Mouse (Mus musculus) v-Abl transformed pro-B cells (cell line): Measurements from ENCODE around the gene Limd2.
"Not testable (repeated sequence)": the region's sequence is repeated elsewhere in the genome, so short reads cannot be mapped to it uniquely, and the experiment has no call there.

ENCODE experiments used
- in situ Hi-C, 2 experiments: fragments of 400-800 bp; cut with MboI; formaldehyde crosslinking; loops; one replicate each; pipeline ENCODE4 v1.15.1; 2025; ENCODE audit not compliant: unreplicated experiment in 2 of 2

Limd2 gene

DNA sequence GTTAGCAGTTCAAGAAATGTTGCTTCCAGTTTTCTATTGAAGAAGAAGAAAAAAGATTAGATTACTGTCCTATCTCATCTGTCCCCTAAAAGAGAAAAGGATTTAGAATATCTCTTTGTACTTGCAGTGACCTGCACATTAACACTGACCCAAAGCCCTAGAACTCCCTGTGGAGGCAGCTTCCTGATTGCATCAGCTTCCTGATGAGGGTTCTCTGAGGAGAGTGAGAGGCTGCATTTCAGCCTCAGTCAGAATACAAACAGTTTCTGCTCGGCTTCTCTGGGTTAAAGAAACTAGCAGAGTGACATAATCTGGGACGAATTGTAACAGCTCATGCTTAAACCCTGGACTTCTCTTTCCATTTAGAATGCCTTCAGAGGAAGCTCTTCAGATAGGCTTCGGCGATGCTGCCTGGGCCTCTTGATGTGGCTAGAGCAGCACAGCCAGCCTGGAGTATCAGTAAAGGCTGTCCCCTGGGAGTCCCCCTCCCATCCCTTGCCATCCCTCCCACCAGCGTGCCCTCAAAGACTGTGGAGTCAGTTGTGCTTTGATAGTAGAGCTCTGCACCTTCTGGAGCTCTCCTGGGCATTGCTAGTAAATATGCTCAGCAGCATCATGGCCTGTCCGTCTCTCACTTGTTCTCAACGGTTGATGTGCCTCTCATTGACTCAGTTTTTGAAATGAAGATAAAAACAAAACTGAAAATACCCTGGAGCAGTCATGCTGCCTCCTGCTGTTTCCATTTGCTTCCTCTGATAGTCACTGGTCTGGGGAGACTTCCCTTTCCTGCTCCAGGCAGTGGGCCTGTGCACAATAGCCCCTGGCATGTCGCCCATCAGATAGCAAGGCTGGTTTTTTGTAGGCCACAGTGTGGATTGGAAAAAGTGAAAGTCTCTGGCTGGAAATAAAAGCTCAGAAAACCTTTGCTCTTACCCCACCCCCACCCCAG is 25.8 kb downstream of the Limd2 start:
- in situ Hi-C loops = loop anchor here (5.0 kb wide), 2 partner anchors 48 to 58 kb away; no protein-coding TSS in a partner anchor

DNA sequence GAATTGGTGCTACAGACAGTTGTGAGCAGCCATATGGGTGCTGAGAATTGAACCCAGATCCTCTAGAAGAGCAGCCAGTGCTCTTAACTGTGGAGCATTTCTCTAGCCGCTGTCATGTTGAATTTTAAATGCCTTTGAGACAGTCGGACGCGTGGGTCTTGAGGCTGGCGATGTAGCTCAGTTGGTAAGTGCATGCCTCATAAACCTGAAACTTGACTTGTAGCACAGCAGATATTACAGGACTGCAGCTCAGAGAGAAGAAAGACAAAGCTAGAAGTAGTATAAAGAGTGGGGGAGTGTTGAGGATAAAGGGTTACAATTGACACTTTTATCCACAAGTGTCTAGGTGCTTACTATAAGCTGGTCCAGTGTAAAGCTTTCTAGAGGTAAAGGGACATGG is 28.1 kb downstream of the Limd2 start:
- in situ Hi-C loops = loop anchor here in 1 of 2 experiments (5.0 kb wide), 1 partner anchor 45 kb away; no protein-coding TSS in a partner anchor

DNA sequence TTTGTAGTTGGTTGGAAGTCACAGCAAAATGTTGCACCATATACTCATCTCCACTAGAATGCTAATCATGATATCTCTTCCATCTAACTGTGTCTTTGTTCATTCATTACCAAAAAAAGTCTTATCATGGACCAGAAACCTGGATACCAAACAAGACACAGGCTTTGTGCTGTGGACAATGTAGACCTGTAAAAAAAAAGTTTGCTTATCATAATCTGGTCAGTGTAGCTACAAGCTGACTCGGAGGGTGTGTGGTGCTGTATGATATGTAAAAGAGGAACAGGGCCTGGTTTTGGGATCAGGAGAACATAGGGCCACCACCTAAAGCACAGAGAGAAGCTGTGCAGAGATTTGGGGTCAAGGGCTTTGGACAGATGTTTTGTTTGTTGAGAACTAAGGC is 31.2 kb downstream of the Limd2 start:
- in situ Hi-C loops = no loop called here

DNA sequence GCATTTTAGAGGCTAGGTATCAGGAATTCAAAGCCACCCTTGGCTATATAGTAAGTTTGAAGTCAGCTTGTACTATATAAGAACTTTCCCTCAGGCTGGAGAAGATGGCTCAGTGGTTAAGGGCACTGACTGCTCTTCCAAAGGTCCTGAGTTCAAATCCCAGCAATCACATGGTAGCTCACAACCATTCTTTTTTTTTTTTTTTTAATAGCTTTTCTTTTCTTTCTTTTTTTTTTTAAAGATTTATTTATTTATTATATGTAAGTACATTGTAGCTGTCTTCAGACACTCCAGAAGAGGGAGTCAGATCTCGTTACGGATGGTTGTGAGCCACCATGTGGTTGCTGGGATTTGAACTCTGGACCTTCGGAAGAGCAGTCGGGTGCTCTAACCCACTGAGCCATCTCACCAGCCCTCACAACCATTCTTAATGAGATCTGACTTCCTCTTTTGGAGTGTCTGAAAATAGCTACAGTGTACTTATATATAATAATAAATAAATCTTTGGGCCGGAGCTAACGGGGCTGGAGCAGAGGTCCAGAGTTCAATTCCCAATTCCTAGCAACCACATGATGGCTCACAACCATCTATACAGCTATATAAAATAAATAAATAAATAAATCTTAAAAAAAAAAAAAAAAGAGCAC is 33.8 kb downstream of the Limd2 start:
- in situ Hi-C loops = not testable (repeated sequence)

DNA sequence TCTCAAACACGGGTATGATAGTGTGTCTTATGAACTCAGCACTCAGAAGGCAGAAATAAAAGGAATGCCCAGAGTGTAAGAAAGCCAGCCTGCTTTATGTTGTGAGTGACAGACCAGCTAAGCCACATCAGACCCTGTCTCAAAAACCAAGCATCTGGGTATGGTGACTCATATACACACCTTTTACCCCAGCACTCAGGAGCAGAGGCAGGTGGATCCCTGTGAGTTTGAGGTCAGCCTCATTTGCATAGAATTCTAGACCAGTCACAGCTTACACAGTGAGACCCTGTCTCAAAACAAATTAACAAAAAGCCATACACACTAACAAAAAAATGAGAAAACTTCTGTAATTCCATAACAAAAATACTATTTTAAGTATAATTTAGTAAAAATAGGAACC is 34.8 kb downstream of the Limd2 start:
- in situ Hi-C loops = no loop called here

DNA sequence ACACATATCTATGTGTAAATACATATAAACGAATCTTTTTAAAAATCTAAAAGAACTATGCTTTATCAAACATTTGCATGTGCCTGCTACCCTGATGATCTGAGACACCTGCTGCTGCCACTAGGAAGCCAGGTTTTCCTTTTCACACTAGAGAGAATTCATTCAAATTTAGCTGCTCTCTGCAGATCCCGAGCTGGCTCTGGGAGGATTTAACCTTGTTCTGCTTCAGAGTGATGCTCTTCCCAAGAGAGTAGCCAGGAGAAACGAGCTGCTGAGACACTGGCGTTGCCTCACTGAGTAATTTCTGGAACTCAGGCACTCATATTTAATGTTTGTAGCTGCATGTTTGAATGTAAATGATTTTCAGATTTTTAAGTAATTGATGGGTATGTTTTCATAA is 35.9 kb downstream of the Limd2 start:
- in situ Hi-C loops = no loop called here

DNA sequence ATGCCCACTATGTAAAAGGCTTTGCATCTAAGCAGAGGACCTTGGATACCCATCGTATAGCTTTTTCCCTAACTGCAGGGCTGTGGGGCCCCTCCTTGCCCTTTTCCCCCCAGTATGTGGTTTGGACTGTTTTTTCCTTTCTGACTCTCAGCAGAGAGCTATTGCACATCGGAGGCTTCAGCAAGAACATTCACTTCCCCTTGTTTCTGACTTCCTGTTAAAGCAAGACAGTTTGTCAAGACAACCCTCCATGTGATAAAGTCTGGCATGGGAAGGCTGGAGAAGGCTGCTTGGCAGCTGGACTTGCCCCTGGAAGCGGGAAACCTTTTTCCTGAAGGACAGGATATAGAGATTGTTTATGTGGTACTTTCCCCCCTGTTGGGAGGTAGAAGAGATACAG is 37.9 kb downstream of the Limd2 start:
- in situ Hi-C loops = no loop called here

DNA sequence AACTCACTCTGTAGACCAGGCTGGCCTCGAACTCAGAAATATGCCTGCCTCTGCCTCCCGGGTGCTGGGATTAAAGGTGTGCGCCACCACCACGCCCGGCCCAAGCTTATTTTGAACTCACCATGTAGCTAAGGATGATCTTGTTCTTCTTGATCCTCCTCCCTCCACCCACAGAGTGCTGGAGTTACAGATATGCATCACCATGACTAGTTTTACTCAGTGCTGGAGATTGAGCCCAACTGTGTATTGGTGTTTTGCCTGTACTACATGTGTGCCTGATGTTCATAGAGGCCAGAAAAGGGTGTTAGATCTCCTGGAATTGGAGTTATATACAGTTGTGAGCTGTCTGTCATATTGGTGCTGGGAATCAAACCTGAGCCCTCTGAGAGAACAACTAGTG is 38.4 kb downstream of the Limd2 start:
- in situ Hi-C loops = no loop called here

DNA sequence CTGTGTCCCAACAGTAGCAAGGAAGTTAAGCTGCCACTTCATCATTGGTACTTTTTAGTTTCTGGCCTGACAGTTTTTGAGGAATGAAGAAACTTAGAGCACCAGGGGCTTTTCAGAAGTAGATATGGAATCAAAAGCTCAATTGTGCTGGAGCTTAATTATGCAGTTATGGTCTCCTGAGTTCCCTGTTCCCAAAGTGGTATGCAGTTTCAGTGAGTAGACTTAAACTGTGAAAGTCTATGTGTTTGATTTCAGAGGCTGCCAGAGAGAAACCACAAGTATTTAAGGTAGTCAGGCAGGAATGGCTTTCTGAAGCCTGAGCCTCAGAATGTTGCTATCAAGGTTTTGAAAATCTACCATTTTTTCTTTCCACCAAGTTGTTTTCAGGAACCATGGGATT is 49.0 kb downstream of the Limd2 start:
- in situ Hi-C loops = no loop called here
